Mouse (Mus musculus): ENCODE data around the gene Olfr1318. TPM values are rescaled to one million over a fixed set of nuclear protein-coding genes. Genes with fewer than 3 reads are reported as not detected.

Olfr1318 gene
- not detected in 2 replicates for polyA plus RNA-seq (2015; fragmentation: Nextera tagmentation; extraction: Ambion mirVana)

DNA sequence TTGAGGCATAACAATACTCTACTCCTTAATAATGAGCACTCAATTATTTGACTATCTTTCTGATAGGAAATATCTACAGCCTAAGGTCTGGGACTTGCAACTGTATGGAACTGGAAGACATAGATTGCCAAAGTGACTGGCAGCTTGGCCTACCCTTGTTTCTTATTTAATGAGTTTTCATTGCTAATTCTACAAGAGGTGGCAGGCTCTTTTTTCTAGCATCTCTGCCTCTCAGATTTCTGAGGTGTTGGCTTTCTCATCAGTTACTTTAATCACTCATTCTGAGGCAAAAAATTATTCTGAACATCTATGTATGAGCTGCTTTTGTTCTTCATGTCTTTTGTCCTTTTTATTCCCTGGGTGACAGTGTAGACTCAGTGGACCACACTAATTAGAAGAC lies at the start of gene Olfr1318:
Gene Olfr1318 (plus strand): TSS at position 301 of the 400 bp plus-strand sequence.
- H3K36me3 ChIP-seq (replicated peaks), result no peaks in the 10 kb centered on the region
- no peak within 1 kb of the TSS for H3K9ac ChIP-seq
- ATAC-seq (replicated peaks), result no peak
- H3K4me3 ChIP-seq, result no peak within 1 kb of the TSS
- no peaks in the 10 kb centered on the region for H3K4me1 ChIP-seq
- no peak within 1 kb of the TSS for H3K27ac ChIP-seq
- H3K4me2 ChIP-seq, result no peak within 1 kb of the TSS
- no peaks in the 10 kb centered on the region for H3K27me3 ChIP-seq (replicated peaks)
- H3K9me3 ChIP-seq, result no peaks in the 10 kb centered on the region

DNA sequence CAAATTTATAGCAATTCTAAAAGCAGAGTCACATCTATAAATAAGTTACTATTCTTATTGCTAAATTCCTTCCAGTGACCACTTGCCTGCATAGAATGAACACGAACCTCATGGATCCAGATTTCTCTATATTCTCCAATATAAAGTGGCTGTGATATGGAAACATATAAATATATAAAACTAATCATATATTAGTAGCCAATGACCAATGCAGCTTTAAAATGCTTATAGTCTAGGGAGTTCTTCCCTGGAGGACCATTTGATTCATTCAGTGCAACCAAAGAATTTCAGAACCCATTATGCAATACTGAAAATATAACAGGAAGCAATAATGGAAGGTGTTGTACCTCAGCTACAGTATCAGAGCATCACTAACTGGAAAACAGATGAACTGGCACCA lies 38.7 kb upstream of the Olfr1318 start, which contains the start of gene Olfr1315-ps1:
Gene Olfr1315-ps1 (minus strand): TSS at position 101 of the 400 bp plus-strand sequence.
- Histone ChIP-seq H3K27ac (no peak within 1 kb of the TSS), H3K36me3 (replicated peaks) (no peaks in the 10 kb centered on the region), H3K9me3 (no peaks in the 10 kb centered on the region)

DNA sequence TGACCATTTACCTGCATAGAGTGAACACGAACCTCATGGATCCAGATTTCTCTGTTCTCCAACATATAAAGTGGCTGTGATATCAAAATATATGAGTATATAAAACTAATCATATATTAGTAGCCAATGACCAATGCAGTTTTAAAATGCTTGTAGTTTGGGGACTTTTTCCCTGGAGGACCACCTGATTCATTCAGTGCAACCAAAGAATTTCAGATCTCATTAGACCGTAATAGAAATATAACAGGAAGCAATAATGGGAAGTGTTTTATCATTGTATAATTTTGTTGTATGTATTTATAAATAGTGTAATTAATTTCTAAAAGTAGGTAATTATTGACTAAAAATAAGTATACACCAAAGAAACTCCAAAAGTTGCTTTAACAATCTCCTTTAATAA lies 19.1 kb upstream of the Olfr1318 start, which contains the start of gene Olfr1316:
Gene Olfr1316 (minus strand): TSS at position 101 of the 400 bp plus-strand sequence.
- H3K9ac ChIP-seq, result no peak within 1 kb of the TSS
- no peaks in the 10 kb centered on the region for H3K36me3 ChIP-seq (replicated peaks)
- 92% methylated on average over 2 of the region's 2 CpGs for WGBS
- ATAC-seq (replicated peaks), result no peak
- no peak within 1 kb of the TSS for H3K27ac ChIP-seq
- no peak within 1 kb of the TSS for H3K4me3 ChIP-seq
- H3K9me3 ChIP-seq, result no peaks in the 10 kb centered on the region
- no peaks in the 10 kb centered on the region for H3K27me3 ChIP-seq (replicated peaks)
- no peak within 1 kb of the TSS for H3K4me2 ChIP-seq
- no peaks in the 10 kb centered on the region for H3K4me1 ChIP-seq

More for the DNA sequence above, 38.7 kb upstream of the Olfr1318 start, which contains the start of gene Olfr1315-ps1:
- Histone ChIP-seq H3K4me1 (no peaks in the 10 kb centered on the region), H3K4me2 (no peak within 1 kb of the TSS), H3K9ac (no peak within 1 kb of the TSS), H3K4me3 (no peak within 1 kb of the TSS), H3K27me3 (replicated peaks) (no peaks in the 10 kb centered on the region)
- 81% methylated on average over 1 of the region's 1 CpGs for WGBS
- no peak for ATAC-seq (replicated peaks)

DNA sequence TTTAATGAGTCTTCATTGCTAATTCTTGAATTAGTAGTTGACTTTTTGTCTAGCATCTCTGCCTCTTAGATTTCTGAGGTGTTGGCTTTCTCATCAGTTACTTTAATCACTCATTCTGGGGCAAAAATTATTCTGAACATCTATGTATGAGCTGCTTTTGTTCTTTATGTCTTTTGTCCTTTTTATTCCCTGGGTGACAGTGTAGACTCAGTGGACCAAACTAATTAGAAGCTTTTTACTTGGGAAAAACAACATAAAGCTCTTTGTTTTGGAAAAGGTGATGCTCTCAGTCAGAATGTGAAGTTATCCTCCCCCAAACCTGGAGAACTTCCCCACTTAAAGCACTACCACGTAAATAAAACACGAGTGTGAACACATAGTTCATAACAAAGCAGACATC lies 14.0 kb upstream of the Olfr1318 start, which contains the start of gene Olfr1317:
Gene Olfr1317 (plus strand): TSS at position 301 of the 400 bp plus-strand sequence.
- H3K27me3 ChIP-seq (replicated peaks), result no peaks in the 10 kb centered on the region
- no peaks in the 10 kb centered on the region for H3K4me1 ChIP-seq
- H3K4me3 ChIP-seq, result no peak within 1 kb of the TSS
- 83% methylated on average over 2 of the region's 2 CpGs for WGBS
- H3K9ac ChIP-seq, result no peak within 1 kb of the TSS
- H3K4me2 ChIP-seq, result no peak within 1 kb of the TSS
- H3K9me3 ChIP-seq, result no peaks in the 10 kb centered on the region
- no peak for ATAC-seq (replicated peaks)
- H3K36me3 ChIP-seq (replicated peaks), result no peaks in the 10 kb centered on the region
- H3K27ac ChIP-seq, result no peak within 1 kb of the TSS

DNA sequence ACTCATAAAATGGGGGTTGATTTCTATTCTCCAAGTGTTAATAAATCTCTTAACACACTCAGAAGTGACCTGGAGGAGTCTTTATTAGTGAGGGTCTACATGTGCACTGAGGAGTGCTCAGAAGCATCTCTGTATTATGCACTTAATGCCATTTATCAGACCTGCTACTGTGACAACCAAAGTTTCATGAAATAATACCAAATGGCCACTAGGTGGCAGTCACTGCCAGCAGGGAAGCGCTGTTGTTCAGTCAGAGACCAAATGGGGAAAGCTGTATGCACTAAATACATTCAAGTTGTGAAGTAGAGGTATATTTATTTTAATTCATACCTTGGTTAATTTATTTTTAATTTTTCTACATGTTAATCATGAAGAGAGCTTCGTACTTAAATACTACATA lies 42.9 kb downstream of the Olfr1318 start:
- WGBS, result under 1% methylated on average over 2 of the region's 2 CpGs
- peak; percentile 87 for ATAC-seq (replicated peaks)
- no peak overlapping the region for H3K4me2 ChIP-seq
- H3K27ac ChIP-seq, result no peak overlapping the region
- H3K27me3 ChIP-seq (replicated peaks), result no peaks in the 10 kb centered on the region
- no peaks in the 10 kb centered on the region for H3K36me3 ChIP-seq (replicated peaks)
- H3K9me3 ChIP-seq, result no peaks in the 10 kb centered on the region
- no peak overlapping the region for H3K9ac ChIP-seq
- no peaks in the 10 kb centered on the region for H3K4me1 ChIP-seq
- no peak overlapping the region for H3K4me3 ChIP-seq

DNA sequence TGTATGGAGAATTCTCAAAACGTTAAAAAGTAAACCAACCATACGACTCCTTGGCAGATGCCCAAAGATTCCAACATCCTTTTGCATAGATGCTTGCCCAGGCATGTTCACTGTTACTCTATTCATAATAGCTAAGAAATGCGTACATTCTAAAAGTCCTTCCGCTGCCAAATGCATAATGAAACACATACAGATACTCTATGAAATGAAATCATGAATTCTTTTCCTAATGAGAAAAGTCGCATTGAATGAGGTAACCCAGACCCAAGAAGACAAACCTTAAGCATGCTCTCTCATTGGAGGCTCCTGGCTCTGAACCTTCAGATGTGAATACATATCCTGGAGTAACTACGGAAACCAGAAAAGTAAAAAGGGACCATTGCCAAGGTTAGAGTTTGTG lies 49.1 kb downstream of the Olfr1318 start:
- ATAC-seq (replicated peaks), result no peak
- Histone ChIP-seq H3K4me2 (no peak overlapping the region), H3K36me3 (replicated peaks) (no peaks in the 10 kb centered on the region), H3K9ac (no peak overlapping the region), H3K27me3 (replicated peaks) (no peaks in the 10 kb centered on the region), H3K4me1 (no peaks in the 10 kb centered on the region), H3K4me3 (no peak overlapping the region), H3K27ac (no peak overlapping the region), H3K9me3 (no peaks in the 10 kb centered on the region)
- whole genome bisulfite sequencing, result 73% methylated on average over 6 of the region's 6 CpGs

Other genes with a start within 250 kb of the Olfr1318 start
- not detected in 2 replicates for gene Olfr1306, start 237.9 kb upstream of the Olfr1318 start, polyA plus RNA-seq (2015; fragmentation: Nextera tagmentation; extraction: Ambion mirVana)
- 0.01 TPM in 1 of 2 replicates, not detected in the other for gene Olfr1307, start 204.8 kb upstream of the Olfr1318 start, polyA plus RNA-seq (2015; fragmentation: Nextera tagmentation; extraction: Ambion mirVana)
- gene Olfr1308, start 189.3 kb upstream of the Olfr1318 start, polyA plus RNA-seq (2015; fragmentation: Nextera tagmentation; extraction: Ambion mirVana), result not detected in 2 replicates
- not detected in 2 replicates for gene Olfr1309, start 163.9 kb upstream of the Olfr1318 start, polyA plus RNA-seq (2015; fragmentation: Nextera tagmentation; extraction: Ambion mirVana)
- gene Olfr1310, start 141.5 kb upstream of the Olfr1318 start, polyA plus RNA-seq (2015; fragmentation: Nextera tagmentation; extraction: Ambion mirVana), result not detected in 2 replicates
- gene Olfr1311, start 129.8 kb upstream of the Olfr1318 start, polyA plus RNA-seq (2015; fragmentation: Nextera tagmentation; extraction: Ambion mirVana), result not detected in 2 replicates
- not detected in 2 replicates for gene Olfr1312, start 104.0 kb upstream of the Olfr1318 start, polyA plus RNA-seq (2015; fragmentation: Nextera tagmentation; extraction: Ambion mirVana)
- gene Olfr1313, start 76.4 kb upstream of the Olfr1318 start, polyA plus RNA-seq (2015; fragmentation: Nextera tagmentation; extraction: Ambion mirVana), result not detected in 2 replicates
- not detected in 2 replicates for gene Olfr1314, start 57.4 kb upstream of the Olfr1318 start, polyA plus RNA-seq (2015; fragmentation: Nextera tagmentation; extraction: Ambion mirVana)
- not detected in 2 replicates for gene Olfr1315-ps1, start 38.8 kb upstream of the Olfr1318 start, polyA plus RNA-seq (2015; fragmentation: Nextera tagmentation; extraction: Ambion mirVana)
- gene Olfr1316, start 19.2 kb upstream of the Olfr1318 start, polyA plus RNA-seq (2015; fragmentation: Nextera tagmentation; extraction: Ambion mirVana), result not detected in 2 replicates
- not detected in 2 replicates for gene Olfr1317, start 13.9 kb upstream of the Olfr1318 start, polyA plus RNA-seq (2015; fragmentation: Nextera tagmentation; extraction: Ambion mirVana)
- gene Lpcat4, start 85.3 kb downstream of the Olfr1318 start, polyA plus RNA-seq (2015; fragmentation: Nextera tagmentation; extraction: Ambion mirVana), result 21.9 and 26.0 TPM in 2 replicates
- not detected in 2 replicates for gene Nutm1, start 105.1 kb downstream of the Olfr1318 start, polyA plus RNA-seq (2015; fragmentation: Nextera tagmentation; extraction: Ambion mirVana)
- gene Nop10, start 107.7 kb downstream of the Olfr1318 start, polyA plus RNA-seq (2015; fragmentation: Nextera tagmentation; extraction: Ambion mirVana), result 153 and 158 TPM in 2 replicates
- gene Slc12a6, start 111.6 kb downstream of the Olfr1318 start, polyA plus RNA-seq (2015; fragmentation: Nextera tagmentation; extraction: Ambion mirVana), result 19.4 and 21.2 TPM in 2 replicates
- gene Gm21985, start 112.1 kb downstream of the Olfr1318 start, polyA plus RNA-seq (2015; fragmentation: Nextera tagmentation; extraction: Ambion mirVana), result not detected in 2 replicates
- gene Emc4, start 213.8 kb downstream of the Olfr1318 start, polyA plus RNA-seq (2015; fragmentation: Nextera tagmentation; extraction: Ambion mirVana), result 175 and 188 TPM in 2 replicates
- gene Katnbl1, start 225.0 kb downstream of the Olfr1318 start, polyA plus RNA-seq (2015; fragmentation: Nextera tagmentation; extraction: Ambion mirVana), result 27.9 and 28.0 TPM in 2 replicates

Measured in midbrain, embryonic 15.5 days (tissue).